Mouse (Mus musculus) liver, adult 2 months (tissue): ENCODE data around the gene Spag6.

Source experiments
- CTCF ChIP-seq: fragments of 200-500 bp; IDR thresholded peaks from 2 replicates; pipeline ENCODE4 v1.5.1; 2011; ENCODE audit warnings: low read depth, low read length, control low read depth
- POLR2A ChIP-seq: fragments of 200-500 bp; IDR thresholded peaks from 2 replicates; pipeline ENCODE4 v1.6.1; 2011; ENCODE audit warnings: low read length, control low read depth; ENCODE audit not compliant: insufficient read depth; ENCODE audit errors: extremely low read depth

DNA sequence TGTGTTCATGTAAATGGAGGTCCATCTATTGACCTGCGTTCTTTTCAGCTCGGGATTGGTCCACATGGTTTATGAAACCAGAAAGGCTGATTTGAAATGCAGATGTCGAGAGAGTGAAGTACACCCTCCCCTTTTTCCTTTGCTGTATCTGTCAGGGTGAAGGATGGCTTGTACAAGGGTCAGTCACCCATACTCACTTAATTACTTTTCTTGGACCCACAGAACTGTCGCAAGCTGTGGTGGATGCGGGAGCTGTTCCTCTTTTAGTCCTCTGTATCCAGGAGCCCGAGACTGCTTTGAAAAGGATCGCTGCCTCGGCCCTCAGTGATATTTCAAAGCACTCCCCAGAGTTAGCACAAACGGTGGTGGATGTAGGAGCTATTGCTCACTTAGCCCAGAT, 37.9 kb downstream of the Spag6 start:
- TF ChIP-seq CTCF (no peak), POLR2A (no peak)
